Mouse (Mus musculus) neutrophil, adult 59 days (primary cell): ENCODE data around the gene Gramd1b. TPM values are rescaled to one million over a fixed set of nuclear protein-coding genes. Genes with fewer than 3 reads are reported as not detected.

Experiments
- total RNA-seq, 2 experiments: library from RNA; stranded (reverse); gene quantifications; 1 replicate in 1 of 2; 2 replicates in 1 of 2; pipeline ENCODE4 v1.2.4; 2023

Gramd1b gene
- 10 to 100 TPM; 62.2 to 71.7 TPM for total RNA-seq

GRCm38 (mm10) chr9:40531027-40531621, at the start of gene Gramd1b:
Gramd1b (minus strand) TSS chr9:40531383.

GRCm38 (mm10) chr9:40269103-40269861, 261.9 kb downstream of the Gramd1b start, which contains the start of gene Scn3b:
Scn3b (plus strand) TSS chr9:40269217.

Other genes starting within 250 kb of the Gramd1b start
- gene Gm21915, start 139.2 kb upstream of the Gramd1b start, total RNA-seq, result not detected
- 1 to 10 TPM in 1 of 2 experiments, under 1 TPM in 1; 0.40 to 1.6 TPM for gene Clmp, start 154.6 kb upstream of the Gramd1b start, total RNA-seq